Mouse (Mus musculus) ES-Bruce4 (cell line): ENCODE measurements around the gene Sult2b1.

ENCODE experiments used
- CTCF ChIP-seq: IDR thresholded peaks from one replicate; pipeline ENCODE4 v1.8.1; 2011; ENCODE audit warnings: low read depth, low read length
- EP300 ChIP-seq: IDR thresholded peaks from 2 replicates; pipeline ENCODE4 v1.6.1; 2011; ENCODE audit warnings: low read depth, low read length; ENCODE audit not compliant: insufficient read depth
- POLR2A ChIP-seq: IDR thresholded peaks from one replicate; pipeline ENCODE4 v1.8.1; 2011; ENCODE audit warnings: low read length; ENCODE audit not compliant: insufficient read depth

DNA sequence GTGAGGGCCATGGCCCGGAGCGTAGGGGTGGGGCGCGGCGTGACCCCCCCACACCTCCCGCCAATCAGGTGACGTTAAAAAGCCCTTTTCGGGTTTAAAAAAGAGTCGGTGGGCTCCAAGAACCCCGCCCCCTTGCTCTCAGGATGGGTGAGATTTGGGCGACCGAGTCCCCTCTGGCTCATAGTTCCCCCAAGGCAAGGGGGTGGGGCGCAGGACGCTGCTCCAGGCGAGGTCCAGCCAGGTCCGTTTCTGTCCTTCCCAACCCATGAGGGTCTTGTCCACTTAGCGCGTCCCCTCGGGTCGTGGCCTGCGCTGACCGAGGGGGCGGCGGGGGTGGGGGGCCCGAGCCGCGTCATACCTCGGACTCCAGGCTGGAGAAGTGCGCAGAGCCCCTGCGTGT is 48.0 kb upstream of the Sult2b1 start:
- TF ChIP-seq POLR2A (no peak), CTCF (no peak), EP300 (no peak)
